Mouse (Mus musculus): ENCODE measurements around the gene Lcn9. TPM values are rescaled to one million over a fixed set of nuclear protein-coding genes. Genes with fewer than 3 reads are reported as not detected.

The Lcn9 gene
- polyA plus RNA-seq, 1 experiment from 2014 or later: not detected

GRCm38 (mm10) chr2:25850330-25850729 is 27.4 kb downstream of the Lcn9 start:
- Histone ChIP-seq H3K36me3 (replicated peaks; ENCODE audit: control insufficient read depth, insufficient read depth, low read depth, low read length) (no peaks in the 10 kb centered on the region), H3K4me1 (ENCODE audit: control insufficient read depth, insufficient read depth, low read length) (no peaks in the 10 kb centered on the region), H3K27ac (replicated peaks; ENCODE audit: low read depth, low read length) (no peak overlapping the region), H3K9ac (replicated peaks; ENCODE audit: low read length) (no peak overlapping the region), H3K27me3 (ENCODE audit: control insufficient read depth, insufficient read depth, low read length) (no peaks in the 10 kb centered on the region), H3K9me3 (replicated peaks; ENCODE audit: control insufficient read depth, low read length) (no peaks in the 10 kb centered on the region), H3K4me2 (ENCODE audit: low read depth, low read length) (no peak overlapping the region), H3K4me3 (ENCODE audit: low read depth, low read length) (no peak overlapping the region)
- ATAC-seq (replicated peaks; ENCODE audit: insufficient number of reproducible peaks, low FRiP score, low TSS enrichment, low read depth) (no peak), DNase-seq (ENCODE audit: low spot score) (peak; percentile 44)
- WGBS: 19% methylated on average over 4 of the region's 4 CpGs

DNA sequence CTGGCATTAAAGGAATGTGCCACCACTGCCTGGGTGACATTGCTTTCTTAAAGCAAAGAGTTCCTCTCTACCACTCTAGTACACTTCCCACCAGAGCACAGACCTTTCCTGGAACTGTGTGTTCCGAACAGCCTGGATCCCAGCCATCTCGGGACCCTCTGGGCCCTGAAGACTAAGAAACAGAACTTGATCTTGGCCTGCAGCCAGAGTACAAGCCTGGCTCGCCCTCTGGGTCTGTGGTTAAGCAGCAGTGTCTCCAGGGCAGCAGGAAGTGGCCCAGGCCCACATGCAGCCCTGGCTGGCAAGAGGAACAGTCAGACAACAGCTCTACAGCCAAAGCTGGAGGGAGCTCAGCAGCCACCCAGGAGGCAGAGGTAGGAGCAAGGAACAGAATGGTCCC is 29.7 kb downstream of the Lcn9 start:
- no peak overlapping the region for H3K4me2 ChIP-seq (ENCODE audit: low read depth, low read length)
- no peaks in the 10 kb centered on the region for H3K9me3 ChIP-seq (replicated peaks; ENCODE audit: control insufficient read depth, low read length)
- H3K27ac ChIP-seq (replicated peaks; ENCODE audit: low read depth, low read length): no peak overlapping the region
- 60% methylated on average over 3 of the region's 3 CpGs for whole genome bisulfite sequencing
- H3K4me1 ChIP-seq (ENCODE audit: control insufficient read depth, insufficient read depth, low read length): no peaks in the 10 kb centered on the region
- no peaks in the 10 kb centered on the region for H3K36me3 ChIP-seq (replicated peaks; ENCODE audit: control insufficient read depth, insufficient read depth, low read depth, low read length)
- H3K4me3 ChIP-seq (ENCODE audit: low read depth, low read length): no peak overlapping the region
- ATAC-seq (replicated peaks; ENCODE audit: insufficient number of reproducible peaks, low FRiP score, low TSS enrichment, low read depth) (no peak), DNase-seq (ENCODE audit: low spot score) (no peak)
- no peak overlapping the region for H3K9ac ChIP-seq (replicated peaks; ENCODE audit: low read length)
- H3K27me3 ChIP-seq (ENCODE audit: control insufficient read depth, insufficient read depth, low read length): no peaks in the 10 kb centered on the region

DNA sequence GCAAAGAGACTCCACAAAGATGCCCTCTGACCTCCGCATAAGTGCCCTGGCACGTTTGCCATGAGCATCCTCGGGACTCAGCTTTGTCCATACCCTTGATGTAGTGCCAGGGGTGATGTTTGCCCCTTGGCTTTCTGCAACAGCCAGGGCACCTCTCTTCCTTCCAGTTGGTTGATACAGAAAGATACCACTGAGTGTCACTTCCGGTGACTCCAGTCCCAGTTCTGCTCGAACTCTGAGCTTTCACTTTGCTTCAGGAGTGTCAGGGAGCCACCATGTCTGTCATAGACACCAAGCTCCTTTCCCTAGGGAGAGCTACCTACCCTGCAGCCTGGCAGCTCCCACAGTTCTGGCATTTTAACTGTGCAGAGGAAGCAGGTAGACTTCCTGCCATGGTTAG is 31.0 kb downstream of the Lcn9 start:
- no peaks in the 10 kb centered on the region for H3K4me1 ChIP-seq (ENCODE audit: control insufficient read depth, insufficient read depth, low read length)
- no peaks in the 10 kb centered on the region for H3K27me3 ChIP-seq (ENCODE audit: control insufficient read depth, insufficient read depth, low read length)
- WGBS: 74% methylated on average over 5 of the region's 5 CpGs
- no peak overlapping the region for H3K9ac ChIP-seq (replicated peaks; ENCODE audit: low read length)
- no peaks in the 10 kb centered on the region for H3K9me3 ChIP-seq (replicated peaks; ENCODE audit: control insufficient read depth, low read length)
- no peak overlapping the region for H3K27ac ChIP-seq (replicated peaks; ENCODE audit: low read depth, low read length)
- H3K4me3 ChIP-seq (ENCODE audit: low read depth, low read length): no peak overlapping the region
- no peak overlapping the region for H3K4me2 ChIP-seq (ENCODE audit: low read depth, low read length)
- DNase-seq (ENCODE audit: low spot score): no peak
- no peak for ATAC-seq (replicated peaks; ENCODE audit: insufficient number of reproducible peaks, low FRiP score, low TSS enrichment, low read depth)
- no peaks in the 10 kb centered on the region for H3K36me3 ChIP-seq (replicated peaks; ENCODE audit: control insufficient read depth, insufficient read depth, low read depth, low read length)

DNA sequence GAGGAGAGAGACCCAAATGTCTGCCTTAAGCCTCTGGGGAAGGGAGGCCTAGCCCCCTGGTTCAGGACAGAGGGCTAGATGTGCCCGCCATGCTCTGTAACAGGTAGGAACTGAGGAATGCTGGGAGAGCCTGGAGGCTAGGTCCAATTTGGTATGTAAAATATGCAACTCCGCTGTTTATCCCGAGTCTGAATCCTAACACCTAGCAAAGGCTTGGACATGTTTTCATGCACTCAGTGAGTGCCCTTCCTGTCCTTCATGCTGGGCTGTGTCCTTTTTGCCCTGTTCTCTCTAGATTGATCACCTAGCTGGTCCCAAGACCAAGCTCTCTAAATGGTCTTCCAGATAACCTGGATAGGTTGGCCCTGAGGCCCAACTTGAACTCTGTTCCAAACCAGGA is 36.9 kb downstream of the Lcn9 start:
- Histone ChIP-seq H3K27me3 (ENCODE audit: control insufficient read depth, insufficient read depth, low read length) (peaks cover 15% of the 10 kb centered on the region), H3K9ac (replicated peaks; ENCODE audit: low read length) (no peak overlapping the region), H3K27ac (replicated peaks; ENCODE audit: low read depth, low read length) (no peak overlapping the region), H3K9me3 (replicated peaks; ENCODE audit: control insufficient read depth, low read length) (no peaks in the 10 kb centered on the region), H3K36me3 (replicated peaks; ENCODE audit: control insufficient read depth, insufficient read depth, low read depth, low read length) (no peaks in the 10 kb centered on the region), H3K4me1 (ENCODE audit: control insufficient read depth, insufficient read depth, low read length) (no peaks in the 10 kb centered on the region), H3K4me3 (ENCODE audit: low read depth, low read length) (no peak overlapping the region), H3K4me2 (ENCODE audit: low read depth, low read length) (no peak overlapping the region)
- WGBS: 76% methylated on average over 3 of the region's 3 CpGs
- DNase-seq (ENCODE audit: low spot score) (no peak), ATAC-seq (replicated peaks; ENCODE audit: insufficient number of reproducible peaks, low FRiP score, low TSS enrichment, low read depth) (no peak)

GRCm38 (mm10) chr2:25862038-25862437 is 39.1 kb downstream of the Lcn9 start:
- Histone ChIP-seq H3K27me3 (ENCODE audit: control insufficient read depth, insufficient read depth, low read length) (peaks cover 15% of the 10 kb centered on the region), H3K9ac (replicated peaks; ENCODE audit: low read length) (no peak overlapping the region), H3K4me3 (ENCODE audit: low read depth, low read length) (no peak overlapping the region), H3K9me3 (replicated peaks; ENCODE audit: control insufficient read depth, low read length) (no peaks in the 10 kb centered on the region), H3K36me3 (replicated peaks; ENCODE audit: control insufficient read depth, insufficient read depth, low read depth, low read length) (no peaks in the 10 kb centered on the region), H3K4me2 (ENCODE audit: low read depth, low read length) (no peak overlapping the region), H3K4me1 (ENCODE audit: control insufficient read depth, insufficient read depth, low read length) (no peaks in the 10 kb centered on the region), H3K27ac (replicated peaks; ENCODE audit: low read depth, low read length) (no peak overlapping the region)
- DNase-seq (ENCODE audit: low spot score) (no peak), ATAC-seq (replicated peaks; ENCODE audit: insufficient number of reproducible peaks, low FRiP score, low TSS enrichment, low read depth) (no peak)
- 63% methylated on average over 2 of the region's 2 CpGs for whole genome bisulfite sequencing

DNA sequence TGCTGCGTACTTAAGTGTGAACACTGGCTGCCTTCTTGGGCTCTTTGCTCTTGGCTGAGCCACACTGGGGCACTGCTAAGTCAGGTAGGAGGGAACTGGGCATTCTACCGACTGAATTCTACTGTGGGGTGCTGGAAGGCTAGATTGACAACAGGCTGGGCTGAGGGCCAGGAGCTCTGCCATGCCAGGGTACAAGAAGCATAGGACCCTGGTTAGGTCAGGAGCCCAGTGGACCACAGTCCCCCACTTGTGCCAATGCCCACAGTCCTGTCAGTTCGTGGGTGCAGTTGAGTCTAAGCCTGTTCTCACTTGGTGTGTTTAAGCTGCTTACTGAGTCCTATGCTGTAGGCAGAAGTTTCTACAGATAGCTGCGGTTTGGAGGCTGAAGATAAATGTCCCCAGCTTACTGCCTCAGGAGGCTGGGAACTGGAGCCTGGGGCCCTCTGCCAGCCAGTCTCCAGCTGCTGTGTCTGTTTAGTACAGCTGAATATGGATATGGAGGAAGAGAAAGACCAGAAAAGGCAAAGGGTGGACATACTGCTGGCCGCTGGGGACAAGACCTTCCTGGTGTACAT is 39.8 kb downstream of the Lcn9 start:
- ATAC-seq (replicated peaks; ENCODE audit: insufficient number of reproducible peaks, low FRiP score, low TSS enrichment, low read depth) (no peak), DNase-seq (ENCODE audit: low spot score) (no peak)
- Histone ChIP-seq H3K9ac (replicated peaks; ENCODE audit: low read length) (no peak overlapping the region), H3K36me3 (replicated peaks; ENCODE audit: control insufficient read depth, insufficient read depth, low read depth, low read length) (no peaks in the 10 kb centered on the region), H3K9me3 (replicated peaks; ENCODE audit: control insufficient read depth, low read length) (no peaks in the 10 kb centered on the region), H3K4me2 (ENCODE audit: low read depth, low read length) (no peak overlapping the region), H3K27me3 (ENCODE audit: control insufficient read depth, insufficient read depth, low read length) (peaks cover 15% of the 10 kb centered on the region), H3K4me3 (ENCODE audit: low read depth, low read length) (no peak overlapping the region), H3K4me1 (ENCODE audit: control insufficient read depth, insufficient read depth, low read length) (no peaks in the 10 kb centered on the region), H3K27ac (replicated peaks; ENCODE audit: low read depth, low read length) (no peak overlapping the region)
- WGBS: 67% methylated on average over 5 of the region's 5 CpGs

DNA sequence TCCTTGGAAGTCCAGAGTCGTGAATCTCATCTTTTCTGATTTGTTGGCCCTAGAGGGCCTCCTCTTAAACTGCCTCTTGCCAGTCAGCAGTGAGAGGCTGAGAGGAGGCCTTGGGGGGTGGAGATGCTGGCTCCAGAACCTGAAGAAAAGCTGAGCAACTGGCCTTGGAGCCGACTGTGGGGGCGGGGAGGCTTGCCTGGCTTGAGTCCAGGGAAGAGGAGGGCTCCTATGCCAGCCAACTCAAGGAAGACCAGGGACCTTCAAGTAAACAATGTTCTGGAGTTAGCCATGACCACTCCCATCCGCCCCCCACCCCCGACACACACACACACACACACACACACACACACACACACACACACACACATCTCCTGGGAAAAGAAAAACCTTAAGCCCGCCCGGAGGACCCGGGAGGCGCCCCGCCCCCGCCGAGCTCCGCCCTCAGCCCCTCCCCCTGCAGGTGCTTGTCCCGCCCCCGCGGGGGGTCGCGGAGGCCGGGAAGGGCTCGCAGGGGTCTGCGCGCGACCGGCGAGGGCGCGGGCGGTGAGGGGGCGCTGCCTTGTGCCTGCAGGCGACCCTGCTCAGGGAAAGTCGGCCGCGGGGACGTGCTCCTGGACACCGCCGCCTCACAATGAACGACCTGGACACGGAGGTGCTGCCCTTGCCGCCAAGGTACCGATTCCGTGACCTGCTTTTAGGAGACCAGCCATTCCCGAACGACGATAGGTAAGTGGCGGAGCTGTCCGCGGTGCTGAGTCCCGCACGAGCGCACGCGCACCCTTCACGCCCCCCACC is 40.6 kb downstream of the Lcn9 start, which contains the start of gene Kcnt1:
TSS of gene Kcnt1 (plus strand) at position 398 of the 795 bp plus-strand sequence.
- no peak within 1 kb of the TSS for H3K9ac ChIP-seq (replicated peaks; ENCODE audit: low read length)
- H3K9me3 ChIP-seq (replicated peaks; ENCODE audit: control insufficient read depth, low read length): no peaks in the 10 kb centered on the region
- peaks cover 15% of the 10 kb centered on the region for H3K27me3 ChIP-seq (ENCODE audit: control insufficient read depth, insufficient read depth, low read length)
- no peak within 1 kb of the TSS for H3K27ac ChIP-seq (replicated peaks; ENCODE audit: low read depth, low read length)
- ATAC-seq (replicated peaks; ENCODE audit: insufficient number of reproducible peaks, low FRiP score, low TSS enrichment, low read depth): no peak
- DNase-seq (ENCODE audit: low spot score): peak; percentile 60
- peak within 1 kb of the TSS; percentile 95 for H3K4me2 ChIP-seq (ENCODE audit: low read depth, low read length)
- H3K36me3 ChIP-seq (replicated peaks; ENCODE audit: control insufficient read depth, insufficient read depth, low read depth, low read length): no peaks in the 10 kb centered on the region
- no peaks in the 10 kb centered on the region for H3K4me1 ChIP-seq (ENCODE audit: control insufficient read depth, insufficient read depth, low read length)
- H3K4me3 ChIP-seq (ENCODE audit: low read depth, low read length): peak within 1 kb of the TSS; percentile 36
- WGBS: under 1% methylated on average over 51 of the region's 53 CpGs

DNA sequence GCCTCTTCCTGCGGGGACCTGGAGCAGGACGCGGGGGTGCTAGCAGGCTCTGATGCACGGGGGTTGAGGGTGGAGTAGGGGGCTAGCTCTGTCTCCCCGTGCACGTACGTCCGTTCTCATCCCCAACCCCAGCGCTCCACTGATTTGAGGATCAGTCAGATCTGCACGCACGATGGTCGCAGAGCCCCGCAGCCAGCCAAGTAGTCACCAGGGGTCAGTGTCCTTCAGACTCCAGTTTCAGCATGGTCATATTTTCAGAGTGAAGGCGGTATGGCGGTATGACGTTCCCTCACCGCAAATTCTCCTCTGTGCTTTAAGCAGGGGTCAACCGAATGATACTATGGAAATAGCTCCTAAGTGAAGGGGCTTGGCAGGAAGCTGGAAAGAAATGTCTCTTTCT is 41.3 kb downstream of the Lcn9 start:
- ATAC-seq (replicated peaks; ENCODE audit: insufficient number of reproducible peaks, low FRiP score, low TSS enrichment, low read depth) (no peak), DNase-seq (ENCODE audit: low spot score) (no peak)
- peak overlapping the region; percentile 95 for H3K4me2 ChIP-seq (ENCODE audit: low read depth, low read length)
- H3K4me1 ChIP-seq (ENCODE audit: control insufficient read depth, insufficient read depth, low read length): no peaks in the 10 kb centered on the region
- WGBS: 4% methylated on average over 18 of the region's 18 CpGs
- no peaks in the 10 kb centered on the region for H3K36me3 ChIP-seq (replicated peaks; ENCODE audit: control insufficient read depth, insufficient read depth, low read depth, low read length)
- H3K27ac ChIP-seq (replicated peaks; ENCODE audit: low read depth, low read length): no peak overlapping the region
- H3K27me3 ChIP-seq (ENCODE audit: control insufficient read depth, insufficient read depth, low read length): peaks cover 15% of the 10 kb centered on the region
- H3K9ac ChIP-seq (replicated peaks; ENCODE audit: low read length): no peak overlapping the region
- peak overlapping the region; percentile 36; the same call in 1 of the 2 replicates for H3K4me3 ChIP-seq (ENCODE audit: low read depth, low read length)
- no peaks in the 10 kb centered on the region for H3K9me3 ChIP-seq (replicated peaks; ENCODE audit: control insufficient read depth, low read length)
